Mouse (Mus musculus) forebrain, embryonic 13.5 days (tissue): ENCODE measurements around the gene 2210016F16Rik. TPM values are rescaled to one million over a fixed set of nuclear protein-coding genes. Genes with fewer than 3 reads are reported as not detected.

ENCODE experiments used
- microRNA counts: library from miRNA; unstranded; fragments of <30 nt; microRNA quantifications from one replicate; lab custom pipeline; 2016
- microRNA-seq: library from miRNA; unstranded; fragments of <30 nt; microRNA quantifications from one replicate; pipeline ENCODE4, GENCODE M21; 2016
- polyA plus RNA-seq: library from polyadenylated mRNA; unstranded; fragments of >200 nt; fragmentation: Nextera tagmentation; extraction: Ambion mirVana; gene quantifications from 2 replicates; pipeline ENCODE4 v1.2.1, GENCODE M21; 2015

The 2210016F16Rik gene
- polyA plus RNA-seq, 1 experiment from 2014 or later: 24.4 TPM

MicroRNAs encoded within 50 kb of the gene (microRNA counts, 519-probe panel; counts per million panel counts)
- 4,602 counts per million, percentile 86 among the panel's probes with 10 or more counts for microRNA mmu-miR-7a (lab: Ali Mortazavi, UCI)

Small RNA genes within 50 kb of the gene (microRNA-seq; reads per million reads assigned to microRNA genes)
- gene Mir7-1: 612 reads per million, percentile 73 among the genes with 10 or more reads in this experiment

Other genes starting within 250 kb of the 2210016F16Rik start
- 66.5 and 73.2 TPM in 2 replicates for gene Idnk, start 227.6 kb downstream of the 2210016F16Rik start, polyA plus RNA-seq
- 123 TPM in 2 replicates for gene Ubqln1, start 169.6 kb downstream of the 2210016F16Rik start, polyA plus RNA-seq
- gene Gkap1, start 109.5 kb downstream of the 2210016F16Rik start, polyA plus RNA-seq: 32.0 and 34.6 TPM in 2 replicates
- gene Kif27, start 26.1 kb downstream of the 2210016F16Rik start, polyA plus RNA-seq: 1.4 and 1.6 TPM in 2 replicates
- 28.0 and 28.4 TPM in 2 replicates for gene Rmi1, start 17.0 kb upstream of the 2210016F16Rik start, polyA plus RNA-seq
- 2,271 and 2,276 TPM in 2 replicates for gene Hnrnpk, start 18.1 kb upstream of the 2210016F16Rik start, polyA plus RNA-seq
- gene Slc28a3, start 225.7 kb upstream of the 2210016F16Rik start, polyA plus RNA-seq: 0.08 TPM in 1 of 2 replicates, not detected in the other